Mouse (Mus musculus): ENCODE results near the gene Ylpm1.

Ylpm1 gene

GRCm38 (mm10) chr12:84996083-84996496 lies at the start of gene Ylpm1:
TSS of gene Ylpm1 (plus strand) at chr12:84996321.
- DNase-seq (ENCODE audit: low read depth, low spot score), result peak; percentile 99

- DNase-seq (ENCODE audit: low read depth, low spot score), result no peak
Observed at GRCm38 (mm10) chr12:84947894-84948583, 48.1 kb upstream of the Ylpm1 start.

- DNase-seq (ENCODE audit: low read depth, low spot score), result no peak
Observed at GRCm38 (mm10) chr12:84948584-84949285, 47.4 kb upstream of the Ylpm1 start.

GRCm38 (mm10) chr12:84950763-84951162 lies 45.4 kb upstream of the Ylpm1 start:
- no peak for DNase-seq (ENCODE audit: low read depth, low spot score)

- no peak for DNase-seq (ENCODE audit: low read depth, low spot score)
Observed at GRCm38 (mm10) chr12:84951531-84951930, 44.6 kb upstream of the Ylpm1 start.

GRCm38 (mm10) chr12:84952351-84952750 lies 43.8 kb upstream of the Ylpm1 start:
- no peak for DNase-seq (ENCODE audit: low read depth, low spot score)

GRCm38 (mm10) chr12:84956317-84956716 lies 39.8 kb upstream of the Ylpm1 start:
- no peak for DNase-seq (ENCODE audit: low read depth, low spot score)

GRCm38 (mm10) chr12:84958794-84959356 lies 37.2 kb upstream of the Ylpm1 start:
- no peak for DNase-seq (ENCODE audit: low read depth, low spot score)

GRCm38 (mm10) chr12:84962606-84963005 lies 33.5 kb upstream of the Ylpm1 start:
- DNase-seq (ENCODE audit: low read depth, low spot score), result no peak

GRCm38 (mm10) chr12:84968831-84969655 lies 27.1 kb upstream of the Ylpm1 start:
- DNase-seq (ENCODE audit: low read depth, low spot score), result no peak

GRCm38 (mm10) chr12:84969656-84970427 lies 26.3 kb upstream of the Ylpm1 start:
- DNase-seq (ENCODE audit: low read depth, low spot score), result no peak

- peak; percentile 97 for DNase-seq (ENCODE audit: low read depth, low spot score)
Observed at GRCm38 (mm10) chr12:84970428-84971096, 25.6 kb upstream of the Ylpm1 start, which contains the start of the genes Fcf1 and Arel1. TSS of gene Fcf1 (plus strand) at chr12:84970897. TSS of gene Arel1 (minus strand) at chr12:84970900.

- no peak for DNase-seq (ENCODE audit: low read depth, low spot score)
Observed at GRCm38 (mm10) chr12:84979264-84979862, 16.8 kb upstream of the Ylpm1 start.

- no peak for DNase-seq (ENCODE audit: low read depth, low spot score)
Observed at GRCm38 (mm10) chr12:84989456-84989855, 6.7 kb upstream of the Ylpm1 start.

GRCm38 (mm10) chr12:84995112-84995761 lies 884 bp upstream of the Ylpm1 start:
- DNase-seq (ENCODE audit: low read depth, low spot score), result no peak

- peak; percentile 12 for DNase-seq (ENCODE audit: low read depth, low spot score)
Observed at GRCm38 (mm10) chr12:84996501-84997398, 629 bp downstream of the Ylpm1 start.

- DNase-seq (ENCODE audit: low read depth, low spot score), result no peak
Observed at GRCm38 (mm10) chr12:84999053-84999452, 2.9 kb downstream of the Ylpm1 start.

- DNase-seq (ENCODE audit: low read depth, low spot score), result no peak
Observed at GRCm38 (mm10) chr12:85006206-85006605, 10.1 kb downstream of the Ylpm1 start.
